Mouse (Mus musculus): Measurements from ENCODE around the gene Cx3cl1. TPM values are rescaled to one million over a fixed set of nuclear protein-coding genes. Genes with fewer than 3 reads are reported as not detected.

Gene Cx3cl1
- total RNA-seq, 2 experiments from 2014 or later: 0.82 to 0.96 TPM

- intact Hi-C loops (cut with DNase I; ENCODE audit: low total_unique reads): no loop called here
- peak; percentile 55 for DNase-seq
These were observed 51.1 kb downstream of the Cx3cl1 start for GRCm38 (mm10) chr8:94822637-94823560.

- intact Hi-C loops (cut with DNase I; ENCODE audit: low total_unique reads): no loop called here
- DNase-seq: no peak
These were observed 53.4 kb downstream of the Cx3cl1 start for GRCm38 (mm10) chr8:94825170-94825569.

GRCm38 (mm10) chr8:94826210-94826609 lies 54.4 kb downstream of the Cx3cl1 start:
- DNase-seq: no peak
- intact Hi-C loops (cut with DNase I; ENCODE audit: low total_unique reads): no loop called here

- intact Hi-C loops (cut with DNase I; ENCODE audit: low total_unique reads): no loop called here
- DNase-seq: no peak
These were observed 56.5 kb downstream of the Cx3cl1 start for GRCm38 (mm10) chr8:94828284-94828683.

Other genes starting within 250 kb of the Cx3cl1 start
- gene Cpne2, start 239.0 kb upstream of the Cx3cl1 start, total RNA-seq (2021): 10 to 100 TPM; 13.4 to 20.7 TPM
- gene Rspry1, start 170.1 kb upstream of the Cx3cl1 start, total RNA-seq (2021): 10 to 100 TPM in 1 of 2 experiments, 1 to 10 TPM in 1; 9.4 to 10.3 TPM
- 10 to 100 TPM; 21.1 to 25.2 TPM for gene Fam192a, start 170.0 kb upstream of the Cx3cl1 start, total RNA-seq (2021)
- 10 to 100 TPM; 63.2 to 64.6 TPM for gene Arl2bp, start 105.4 kb upstream of the Cx3cl1 start, total RNA-seq (2021)
- 10 to 100 TPM in 1 of 2 experiments, 1 to 10 TPM in 1; 2.7 to 13.1 TPM for gene Pllp, start 75.7 kb upstream of the Cx3cl1 start, total RNA-seq (2021)
- not detected for gene Ccl22, start 26.4 kb upstream of the Cx3cl1 start, total RNA-seq (2021)
- gene Ccl17, start 38.4 kb downstream of the Cx3cl1 start, total RNA-seq (2021): not detected
- gene Coq9, start 66.3 kb downstream of the Cx3cl1 start, total RNA-seq (2021): 100 to 1,000 TPM; 341 to 397 TPM
- gene Ciapin1, start 66.3 kb downstream of the Cx3cl1 start, total RNA-seq (2021): 10 to 100 TPM; 32.0 to 33.5 TPM
- 10 to 100 TPM; 37.3 to 39.4 TPM for gene Polr2c, start 85.4 kb downstream of the Cx3cl1 start, total RNA-seq (2021)
- 1 to 10 TPM; 9.6 to 9.8 TPM for gene Dok4, start 104.3 kb downstream of the Cx3cl1 start, total RNA-seq (2021)
- 10 to 100 TPM in 1 of 2 experiments, 1 to 10 TPM in 1; 7.1 to 10.9 TPM for gene Ccdc102a, start 146.1 kb downstream of the Cx3cl1 start, total RNA-seq (2021)
- gene Adgrg5, start 151.7 kb downstream of the Cx3cl1 start, total RNA-seq (2021): not detected
- 10 to 100 TPM; 21.4 to 38.2 TPM for gene Adgrg1, start 202.7 kb downstream of the Cx3cl1 start, total RNA-seq (2021)
- under 1 TPM; 0.33 TPM for gene Adgrg3, start 245.7 kb downstream of the Cx3cl1 start, total RNA-seq (2021)

Measured in gastrocnemius, postnatal 14 days (tissue).